Mouse (Mus musculus) heart, embryonic 12.5 days (tissue): ENCODE measurements at regions not wholly inside any gene's neighbourhood (a gene's known extent, or its start where the extent isn't known, plus 50 kb on each side); places are given as distances from the start of the nearest gene placed in this dataset.

Experiments
- ATAC-seq: fragments of 200-750 bp; cut with Nextera tagmentation; 2 replicates; pipeline ENCODE4 v1.8.0; 2017; ENCODE audit warnings: moderate TSS enrichment, moderate library complexity; ENCODE audit not compliant: insufficient number of reproducible peaks, low FRiP score
- H3K27ac ChIP-seq: fragments of 300-500 bp; sonication (generic); 2 replicates; pipeline ENCODE4 v1.5.1; 2016; ENCODE audit warnings: mild to moderate bottlenecking, moderate library complexity; ENCODE audit not compliant: poor library complexity, severe bottlenecking
- H3K27me3 ChIP-seq: fragments of 300-500 bp; sonication (generic); replicated peaks from 2 replicates; pipeline ENCODE4 v1.6.1; 2016; ENCODE audit warnings: mild to moderate bottlenecking, moderate library complexity
- H3K36me3 ChIP-seq: fragments of 300-500 bp; sonication (generic); 2 replicates; pipeline ENCODE4 v1.6.1; 2016; ENCODE audit warnings: mild to moderate bottlenecking, moderate library complexity
- H3K4me1 ChIP-seq: fragments of 300-500 bp; sonication (generic); replicated peaks from 2 replicates; pipeline ENCODE4 v1.6.1; 2016; ENCODE audit warnings: mild to moderate bottlenecking
- H3K4me2 ChIP-seq: fragments of 300-500 bp; sonication (generic); 2 replicates; pipeline ENCODE4 v1.6.1; 2016; ENCODE audit warnings: mild to moderate bottlenecking, moderate library complexity
- H3K4me3 ChIP-seq: fragments of 300-500 bp; sonication (generic); 2 replicates; pipeline ENCODE4 v1.5.1; 2016; ENCODE audit warnings: mild to moderate bottlenecking
- H3K9ac ChIP-seq: fragments of 300-500 bp; sonication (generic); 2 replicates; pipeline ENCODE4 v1.6.1; 2016; ENCODE audit warnings: mild to moderate bottlenecking, moderate library complexity
- H3K9me3 ChIP-seq: fragments of 300-500 bp; sonication (generic); replicated peaks from 2 replicates; pipeline ENCODE4 v1.6.1; 2016; ENCODE audit warnings: mild to moderate bottlenecking, moderate library complexity
- WGBS: fragments of 180-500 bp; shearing (Covaris S2); methylation state at CpG from one replicate; pipeline ENCODE4 v1.1.7; 2016; 5-methylcytosine and 5-hydroxymethylcytosine counted together

DNA sequence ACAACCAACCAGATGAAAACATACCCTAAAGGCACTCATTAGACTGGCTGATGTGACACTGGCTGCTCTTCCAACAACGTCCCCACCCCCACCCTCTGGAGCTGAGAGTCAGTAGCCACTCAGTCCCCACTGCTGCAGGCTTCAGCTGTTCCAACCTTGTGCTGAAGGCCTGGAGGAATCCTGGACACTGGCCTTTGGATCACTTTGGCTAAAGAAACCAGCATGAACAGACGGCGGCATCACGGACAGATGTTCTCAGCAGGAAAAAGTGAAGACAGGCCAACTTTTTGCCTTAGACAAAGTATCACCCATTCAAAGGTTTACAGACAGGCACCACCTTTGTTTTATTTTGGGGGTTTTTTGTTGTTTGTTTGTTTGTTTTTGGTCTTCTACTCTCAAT, 125.8 kb upstream of the Mgat5 start:
- peaks cover 6% of the 10 kb centered on the region for H3K9me3 ChIP-seq
- no peak overlapping the region for H3K9ac ChIP-seq
- H3K27me3 ChIP-seq: no peaks in the 10 kb centered on the region
- no peak overlapping the region for H3K4me3 ChIP-seq
- ATAC-seq: no peak
- H3K36me3 ChIP-seq: no peaks in the 10 kb centered on the region
- no peaks in the 10 kb centered on the region for H3K4me1 ChIP-seq
- H3K27ac ChIP-seq: no peak overlapping the region
- H3K4me2 ChIP-seq: no peak overlapping the region
- 65% methylated on average over 4 of the region's 4 CpGs for WGBS

DNA sequence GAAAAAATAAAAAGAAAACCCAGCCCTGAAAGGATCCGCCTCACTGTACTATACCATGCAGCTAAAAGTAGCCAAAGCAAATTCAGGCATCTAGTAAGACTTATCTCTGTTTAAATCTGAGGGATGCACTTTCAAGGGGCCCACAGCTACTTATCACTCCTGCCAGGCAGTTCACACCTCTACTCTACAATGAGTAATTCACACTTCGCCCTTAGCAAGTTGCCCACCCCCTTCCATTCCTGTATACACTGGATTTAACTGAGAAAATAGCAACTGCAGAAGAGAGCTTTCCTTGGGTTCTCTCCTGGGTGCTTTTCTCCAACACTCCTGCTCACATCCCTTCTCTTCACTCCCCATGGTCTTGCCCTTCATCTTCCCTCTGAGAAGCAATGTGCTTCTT, 142.4 kb upstream of the Mgat5 start:
- H3K9me3 ChIP-seq: 0 out of 2 replicates have a peak, but pooled peaks cover 2% of the 10 kb centered on the region
- no peak for ATAC-seq
- no peak overlapping the region for H3K9ac ChIP-seq
- H3K4me1 ChIP-seq: no peaks in the 10 kb centered on the region
- H3K27me3 ChIP-seq: no peaks in the 10 kb centered on the region
- H3K36me3 ChIP-seq: no peaks in the 10 kb centered on the region
- no peak overlapping the region for H3K4me3 ChIP-seq
- WGBS: 65% methylated on average over 2 of the region's 2 CpGs
- H3K4me2 ChIP-seq: no peak overlapping the region
- H3K27ac ChIP-seq: no peak overlapping the region

DNA sequence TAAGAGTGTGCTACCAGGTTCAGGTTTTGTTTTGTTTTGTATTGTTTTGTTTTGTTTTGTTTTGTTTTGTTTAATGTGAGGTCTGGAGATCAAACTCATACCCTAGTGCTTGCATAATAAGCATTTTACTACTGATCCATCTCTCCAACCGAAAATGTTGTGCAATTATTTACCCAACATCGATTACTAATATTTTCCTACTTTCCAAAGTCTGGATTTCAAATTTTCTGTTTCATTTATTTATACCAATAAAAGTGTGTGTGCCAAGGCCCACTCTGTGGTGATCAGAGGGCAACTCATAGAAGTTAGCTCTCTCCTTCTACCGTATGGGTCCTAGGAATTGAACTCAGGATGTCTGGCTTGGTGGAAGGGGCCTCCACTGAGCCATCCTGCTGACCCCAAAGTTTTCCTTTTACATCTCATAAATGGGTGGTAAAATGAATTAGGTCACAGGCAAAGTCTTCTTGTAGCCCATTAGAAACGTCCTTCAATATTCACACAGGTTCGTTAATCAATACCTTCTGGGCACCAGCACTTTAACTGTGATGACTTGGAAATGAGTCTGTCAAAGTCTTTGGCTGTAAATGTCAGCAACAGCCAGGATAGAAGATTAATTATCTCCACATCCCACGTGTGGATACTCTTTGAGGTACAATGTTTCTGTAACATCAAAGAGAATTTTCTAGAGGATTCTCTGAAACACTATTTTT, 158.9 kb upstream of the Mgat5 start:
- ATAC-seq: no peak
- Histone ChIP-seq H3K9ac (no peak overlapping the region), H3K9me3 (no peaks in the 10 kb centered on the region; the same call in 1 of the 2 replicates), H3K4me2 (no peak overlapping the region), H3K27ac (no peak overlapping the region), H3K4me1 (no peaks in the 10 kb centered on the region), H3K36me3 (no peaks in the 10 kb centered on the region), H3K4me3 (no peak overlapping the region), H3K27me3 (no peaks in the 10 kb centered on the region)
- 76% methylated on average over 6 of the region's 6 CpGs for WGBS

DNA sequence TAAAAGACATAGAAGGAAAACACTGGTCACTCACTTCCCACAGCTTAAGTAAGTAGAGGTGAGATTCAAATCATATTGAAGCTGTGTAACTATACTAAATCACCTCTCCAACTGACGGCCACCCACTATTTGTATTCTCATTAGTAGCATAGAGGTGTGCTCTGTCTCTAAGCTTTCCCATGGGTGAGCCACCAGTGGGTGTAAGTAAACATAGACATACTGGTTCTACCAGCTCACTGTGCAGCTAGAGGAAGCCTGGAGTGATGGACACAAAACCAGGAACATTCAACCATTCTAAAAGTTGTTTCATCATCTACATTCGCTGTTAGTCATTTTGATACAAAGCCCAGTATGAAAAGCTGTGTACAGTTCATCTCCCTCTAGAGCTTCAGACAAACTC, 170.1 kb upstream of the Mgat5 start:
- Histone ChIP-seq H3K4me2 (no peak overlapping the region), H3K27ac (no peak overlapping the region), H3K9me3 (peaks cover 2% of the 10 kb centered on the region; the same call in 1 of the 2 replicates), H3K9ac (no peak overlapping the region), H3K4me1 (no peaks in the 10 kb centered on the region), H3K27me3 (no peaks in the 10 kb centered on the region), H3K4me3 (no peak overlapping the region), H3K36me3 (no peaks in the 10 kb centered on the region)
- no peak for ATAC-seq
- 91% methylated on average over 2 of the region's 2 CpGs for WGBS

DNA sequence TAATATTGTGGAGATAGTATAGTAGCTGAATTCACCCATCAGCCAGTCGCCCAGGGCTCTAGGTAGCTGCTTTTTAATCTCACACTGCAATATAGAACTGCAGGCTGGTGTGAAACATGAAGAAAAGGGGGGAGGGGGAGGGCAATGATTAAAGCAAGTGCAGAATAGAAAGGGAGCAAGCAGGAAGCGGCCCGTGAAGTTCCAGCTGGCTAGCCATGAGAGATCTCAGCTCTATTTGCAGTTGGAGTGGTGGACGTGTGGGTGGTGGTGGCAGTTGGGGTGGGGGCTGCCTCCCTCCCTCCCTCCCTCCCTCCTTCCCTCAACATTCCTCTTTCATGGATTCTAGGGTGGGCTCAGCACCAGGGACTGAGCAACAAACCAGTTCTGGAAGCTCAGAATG, 173.3 kb upstream of the Mgat5 start:
- H3K36me3 ChIP-seq: no peaks in the 10 kb centered on the region
- H3K9me3 ChIP-seq: no peaks in the 10 kb centered on the region
- H3K27me3 ChIP-seq: no peaks in the 10 kb centered on the region
- no peak overlapping the region for H3K4me3 ChIP-seq
- no peak for ATAC-seq
- H3K4me1 ChIP-seq: no peaks in the 10 kb centered on the region
- H3K9ac ChIP-seq: no peak overlapping the region
- 35% methylated on average over 4 of the region's 4 CpGs for WGBS
- no peak overlapping the region for H3K4me2 ChIP-seq
- no peak overlapping the region for H3K27ac ChIP-seq

DNA sequence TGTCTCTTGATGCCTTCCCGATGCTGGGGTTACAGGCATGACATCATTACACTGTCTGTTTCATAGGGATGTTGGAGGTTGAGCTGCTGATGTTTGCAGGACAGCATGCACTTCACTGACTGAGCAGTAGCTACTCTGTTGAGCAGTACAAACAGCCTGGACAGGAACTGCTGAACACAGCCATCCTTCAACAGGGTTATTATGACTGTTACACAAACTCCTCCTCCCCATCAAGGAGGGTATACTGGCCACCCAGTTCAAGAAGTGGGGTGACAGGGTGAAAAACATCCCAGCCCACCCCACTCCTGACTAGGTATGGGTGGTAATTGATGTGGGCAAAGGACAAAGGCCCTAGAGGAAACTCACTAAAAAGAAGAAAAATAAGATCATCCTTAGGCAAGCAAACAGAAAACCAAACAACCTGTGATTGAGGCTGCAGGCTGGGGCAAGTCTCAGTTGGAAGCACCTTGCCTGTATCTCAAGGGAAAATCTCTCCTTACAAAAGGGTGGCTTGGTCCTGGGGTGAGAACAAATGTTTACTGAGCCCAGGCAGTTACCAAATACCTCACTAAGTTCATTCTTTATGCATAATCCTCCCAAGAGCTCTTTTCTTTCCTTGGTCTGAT, 175.8 kb upstream of the Mgat5 start:
- H3K36me3 ChIP-seq: no peaks in the 10 kb centered on the region
- H3K4me1 ChIP-seq: no peaks in the 10 kb centered on the region
- whole genome bisulfite sequencing: 85% methylated on average over 1 of the region's 1 CpGs
- no peak overlapping the region for H3K4me3 ChIP-seq
- H3K9ac ChIP-seq: no peak overlapping the region
- H3K4me2 ChIP-seq: no peak overlapping the region
- ATAC-seq: no peak
- no peak overlapping the region for H3K27ac ChIP-seq
- no peaks in the 10 kb centered on the region for H3K27me3 ChIP-seq
- no peaks in the 10 kb centered on the region for H3K9me3 ChIP-seq

DNA sequence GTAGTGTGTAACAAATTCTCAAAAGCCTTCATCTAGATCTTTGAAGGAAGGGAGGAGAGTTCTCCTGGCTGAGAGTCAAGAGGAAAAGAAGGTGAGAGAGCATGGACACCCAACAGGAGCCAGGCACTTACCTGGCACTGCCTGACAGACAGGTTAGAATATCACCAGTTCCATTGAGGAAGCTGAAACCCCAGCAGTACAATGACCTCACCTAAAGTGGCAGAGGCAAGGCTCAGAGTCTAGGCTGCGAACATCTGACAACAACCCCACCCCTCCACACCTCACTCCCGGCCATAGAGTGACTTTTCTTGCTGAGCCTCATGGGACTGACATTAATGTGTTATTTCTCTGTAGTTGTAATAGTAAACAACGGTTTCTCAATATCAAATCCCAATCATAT, 181.7 kb upstream of the Mgat5 start:
- 70% methylated on average over 3 of the region's 3 CpGs for WGBS

DNA sequence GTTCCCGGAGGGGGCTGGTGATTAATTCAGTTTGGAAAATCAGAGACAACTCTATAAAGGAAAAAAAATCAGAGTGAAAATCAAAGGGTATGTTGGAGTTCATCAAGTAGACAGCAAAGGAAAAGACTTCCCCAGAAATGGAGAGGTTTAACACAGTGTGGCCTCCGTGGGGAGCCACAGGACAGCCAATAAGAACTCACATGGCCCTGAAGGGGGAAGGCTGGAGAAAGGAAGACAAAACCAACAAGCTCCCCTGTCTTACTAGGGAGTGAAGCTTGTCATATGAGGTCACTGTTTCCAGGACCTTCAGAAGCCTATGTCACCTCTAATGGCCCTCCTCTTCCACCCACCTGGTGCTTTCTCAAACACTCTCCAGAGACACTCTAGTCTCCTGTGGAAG, 187.1 kb upstream of the Nckap5 start:
- no peaks in the 10 kb centered on the region for H3K27me3 ChIP-seq
- no peaks in the 10 kb centered on the region for H3K9me3 ChIP-seq
- no peaks in the 10 kb centered on the region for H3K36me3 ChIP-seq
- H3K4me2 ChIP-seq: no peak overlapping the region
- no peaks in the 10 kb centered on the region for H3K4me1 ChIP-seq
- H3K4me3 ChIP-seq: no peak overlapping the region
- H3K27ac ChIP-seq: no peak overlapping the region
- H3K9ac ChIP-seq: no peak overlapping the region
- WGBS: 70% methylated on average over 2 of the region's 2 CpGs
- ATAC-seq: no peak

More for the DNA sequence above, 181.7 kb upstream of the Mgat5 start:
- Histone ChIP-seq H3K4me3 (no peak overlapping the region), H3K27ac (no peak overlapping the region), H3K27me3 (no peaks in the 10 kb centered on the region), H3K4me1 (no peaks in the 10 kb centered on the region), H3K9me3 (no peaks in the 10 kb centered on the region), H3K4me2 (no peak overlapping the region), H3K9ac (no peak overlapping the region), H3K36me3 (no peaks in the 10 kb centered on the region)
- ATAC-seq: no peak

DNA sequence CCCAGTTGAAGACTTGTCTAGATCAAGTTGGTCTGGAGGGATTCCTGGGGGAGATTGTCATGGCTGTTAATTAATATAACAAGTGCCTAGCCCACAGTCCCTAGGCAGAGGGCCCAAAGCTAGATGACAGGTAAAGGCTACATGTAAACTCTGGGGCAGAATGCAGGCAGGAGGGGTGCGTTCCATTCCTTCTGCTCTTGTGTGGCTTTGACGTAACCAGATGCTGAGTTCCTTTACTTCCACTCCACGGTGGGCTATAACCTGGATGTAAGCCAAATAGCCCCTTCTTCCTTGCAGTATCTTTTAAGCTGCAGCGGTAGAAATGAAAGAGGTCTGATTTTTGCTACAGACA, 185.3 kb upstream of the Nckap5 start:
- Histone ChIP-seq H3K36me3 (no peaks in the 10 kb centered on the region), H3K4me3 (no peak overlapping the region), H3K9me3 (no peaks in the 10 kb centered on the region), H3K4me1 (no peaks in the 10 kb centered on the region), H3K4me2 (no peak overlapping the region), H3K9ac (no peak overlapping the region), H3K27me3 (no peaks in the 10 kb centered on the region), H3K27ac (no peak overlapping the region)
- 71% methylated on average over 4 of the region's 4 CpGs for WGBS
- ATAC-seq: no peak

DNA sequence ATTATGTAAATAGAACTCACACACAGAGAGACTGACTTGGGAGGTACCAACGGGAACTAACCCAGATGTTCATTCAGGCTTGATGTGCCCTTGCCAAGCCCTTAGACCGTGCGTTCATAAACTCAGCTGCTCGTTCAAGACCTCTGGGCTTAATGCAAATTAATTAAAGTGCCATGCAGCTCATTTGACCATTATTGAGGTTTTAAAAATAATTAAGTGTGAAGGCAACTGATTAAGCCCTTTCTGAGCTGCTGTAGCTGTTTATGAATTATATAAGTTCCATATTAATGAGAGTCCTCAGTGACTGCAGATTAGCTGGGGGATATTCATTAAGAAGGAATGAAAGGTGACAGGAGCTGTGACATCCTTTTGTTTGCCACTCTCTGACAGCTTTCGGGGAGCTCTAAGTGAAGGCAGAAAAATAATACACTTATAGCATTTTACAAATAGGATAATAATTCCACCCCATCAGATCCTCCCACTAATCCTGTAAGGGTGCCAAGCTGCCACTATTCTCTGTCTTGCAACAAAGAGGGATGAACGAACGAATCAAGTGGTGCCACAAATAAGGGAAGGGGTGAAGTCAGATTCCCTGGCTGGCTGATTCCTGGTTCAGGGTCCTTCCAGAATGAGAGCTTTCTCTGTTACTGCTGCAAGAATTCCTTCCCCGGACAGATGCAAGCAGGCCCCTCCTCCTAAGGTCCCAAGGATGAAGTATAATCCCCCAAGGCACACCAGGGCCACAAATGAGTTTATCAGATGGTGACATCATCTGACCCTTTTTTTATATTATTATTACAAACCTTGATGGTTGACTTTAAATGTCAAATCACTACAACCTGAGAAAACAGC, 184.7 kb upstream of the Nckap5 start:
- ATAC-seq: no peak
- Histone ChIP-seq H3K4me2 (no peak overlapping the region), H3K27ac (no peak overlapping the region), H3K27me3 (no peaks in the 10 kb centered on the region), H3K9me3 (no peaks in the 10 kb centered on the region), H3K4me3 (no peak overlapping the region), H3K9ac (no peak overlapping the region), H3K36me3 (no peaks in the 10 kb centered on the region), H3K4me1 (no peaks in the 10 kb centered on the region)
- 67% methylated on average over 8 of the region's 8 CpGs for WGBS

DNA sequence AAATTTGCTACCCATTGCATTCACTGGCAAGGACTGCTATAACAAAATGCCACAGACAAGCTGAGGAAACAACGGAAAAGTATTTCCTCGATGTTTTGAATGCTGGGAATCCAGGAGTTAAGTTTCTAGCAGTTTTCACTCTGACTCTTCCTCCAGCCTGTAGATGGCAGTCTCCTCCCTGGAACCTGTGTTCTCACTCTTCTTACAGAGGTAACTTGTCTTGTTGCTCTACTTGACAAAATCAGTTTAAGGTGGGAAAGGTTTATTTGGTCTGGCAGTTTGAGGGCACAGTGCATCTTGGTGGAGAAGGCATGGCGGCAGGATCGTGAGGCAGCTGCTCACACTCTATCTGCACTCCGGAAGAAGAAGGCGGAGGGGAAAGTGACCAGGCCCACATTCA, 181.3 kb upstream of the Nckap5 start:
- no peaks in the 10 kb centered on the region for H3K27me3 ChIP-seq
- H3K9me3 ChIP-seq: no peaks in the 10 kb centered on the region
- ATAC-seq: no peak
- H3K4me3 ChIP-seq: no peak overlapping the region
- no peaks in the 10 kb centered on the region for H3K4me1 ChIP-seq
- no peaks in the 10 kb centered on the region for H3K36me3 ChIP-seq
- H3K9ac ChIP-seq: no peak overlapping the region
- 66% methylated on average over 6 of the region's 6 CpGs for WGBS
- H3K27ac ChIP-seq: no peak overlapping the region
- no peak overlapping the region for H3K4me2 ChIP-seq
